Mouse (Mus musculus): ENCODE results near the gene Cpn2.

- no peak for TF ChIP-seq CTCF (IDR thresholded peaks at IDR 0.05; ENCODE audit: borderline replicate concordance, control insufficient read depth, extremely low read depth, insufficient read depth, low read length, poor library complexity)
- TF ChIP-seq POLR2A (IDR thresholded peaks at IDR 0.05; ENCODE audit: control insufficient read depth, extremely low read depth, insufficient read depth, low read length, poor library complexity), result no peak
These were observed 12.2 kb downstream of the Cpn2 start for GRCm38 (mm10) chr16:30255061-30255460.
